8 mouse cellular contexts compared by ENCODE assay signal in the genomic region with DNA sequence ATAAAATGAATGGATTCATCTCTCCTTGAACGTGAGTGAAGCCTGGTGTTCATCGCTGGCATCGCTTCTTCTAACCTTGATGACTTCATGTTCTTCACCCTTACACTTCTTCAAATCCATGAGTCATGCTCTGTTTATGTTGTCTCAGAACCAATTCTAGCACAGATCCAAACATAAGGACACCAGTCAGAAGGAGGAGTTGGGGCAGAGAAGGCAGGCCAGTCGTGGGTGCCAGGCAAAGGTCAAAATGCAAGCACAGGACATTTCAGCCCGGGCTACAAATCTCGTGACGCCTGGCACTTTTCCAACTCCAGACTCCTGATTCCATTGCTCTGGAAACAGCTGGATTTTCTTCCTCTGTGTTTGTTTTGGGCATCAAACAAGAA. TPM values are rescaled to one million over a fixed set of nuclear protein-coding genes. Genes with fewer than 3 reads are reported as not detected.
DNase-seq lines count a peak whose midpoint lies in the region; ATAC-seq and TF ChIP-seq lines count a peak whose summit lies in the region.

No protein-coding gene starts in this region.

- H3K4me2 ChIP-seq in midbrain, embryonic 15.5 days = peak overlapping the region; percentile 77

- no peaks in the 10 kb centered on the region for H3K27me3 ChIP-seq in midbrain, embryonic 15.5 days (replicated peaks)
- no peaks in the 10 kb centered on the region for H3K27me3 ChIP-seq in testis, adult 2 months (ENCODE audit: control insufficient read depth, insufficient read depth, low read length)

- peak overlapping the region; percentile 96 for H3K9ac ChIP-seq in midbrain, embryonic 15.5 days

- ATAC-seq in midbrain, embryonic 15.5 days (replicated peaks) = peak; percentile 43

- H3K9me3 ChIP-seq in midbrain, embryonic 15.5 days = no peaks in the 10 kb centered on the region

- no peaks in the 10 kb centered on the region; the same call in 1 of the 2 replicates for H3K36me3 ChIP-seq in midbrain, embryonic 15.5 days (replicated peaks)
- no peaks in the 10 kb centered on the region for H3K36me3 ChIP-seq in testis, adult 2 months (ENCODE audit: control insufficient read depth, insufficient read depth, low read length)

- no peak for TF ChIP-seq POLR2A in embryonic fibroblast, embryonic 13.5 days (IDR thresholded peaks at IDR 0.05; ENCODE audit: low read depth, low read length)
- no peak for TF ChIP-seq POLR2A in testis, adult 2 months (IDR thresholded peaks at IDR 0.05; ENCODE audit: control insufficient read depth, low read depth, low read length)

- H3K4me1 ChIP-seq in embryonic fibroblast, embryonic 13.5 days (ENCODE audit: control insufficient read depth, insufficient read depth, low read length) = peaks cover 12% of the 10 kb centered on the region
- H3K4me1 ChIP-seq in midbrain, embryonic 15.5 days = peaks cover 31% of the 10 kb centered on the region
- peaks cover 12% of the 10 kb centered on the region for H3K4me1 ChIP-seq in testis, adult 2 months (ENCODE audit: control insufficient read depth, insufficient read depth, low read length)

- WGBS in midbrain, embryonic 15.5 days = 33% methylated on average over 7 of the region's 7 CpGs

- peak overlapping the region; percentile 82 for H3K4me3 ChIP-seq in embryonic fibroblast, embryonic 13.5 days (ENCODE audit: insufficient read depth, low read length)
- peak overlapping the region; percentile 91 for H3K4me3 ChIP-seq in midbrain, embryonic 15.5 days
- H3K4me3 ChIP-seq in testis, adult 2 months (ENCODE audit: control insufficient read depth, low read depth, low read length) = peak overlapping the region; percentile 87

- peak; percentile 38 to 44 for DNase-seq in urinary bladder, adult 18-20 months (ENCODE audit: low spot score in 2 of 2)
- no peak for DNase-seq in urinary bladder, postnatal 10 days (ENCODE audit: low spot score)
- peak; percentile 79 to 89 for DNase-seq in heart, adult 9 months (ENCODE audit: low spot score in 2 of 2)
- DNase-seq in kidney, adult 8-10 months = peak; percentile 97
- peak; percentile 46 for DNase-seq in liver

- H3K27ac ChIP-seq in embryonic fibroblast, embryonic 13.5 days (ENCODE audit: insufficient read depth, low read length) = no peak overlapping the region
- H3K27ac ChIP-seq in midbrain, embryonic 15.5 days = peak overlapping the region; percentile 89
- peak overlapping the region; percentile 57; the same call in 1 of the 2 replicates for H3K27ac ChIP-seq in testis, adult 2 months (ENCODE audit: control insufficient read depth, insufficient read depth, low read depth, low read length)

- TF ChIP-seq CTCF in embryonic fibroblast, embryonic 13.5 days (IDR thresholded peaks at IDR 0.05; ENCODE audit: borderline replicate concordance, insufficient read depth, low read length) = no peak
- no peak for TF ChIP-seq CTCF in testis, adult 2 months (IDR thresholded peaks at IDR 0.05; ENCODE audit: control insufficient read depth, insufficient read depth, insufficient replicate concordance, low read depth, low read length)

RNA-seq across cellular contexts. Expression of a gene that starts 0.4 kb away (rescaled TPM):
- polyA plus RNA-seq in embryonic fibroblast, embryonic 13.5 days (2011; ENCODE audit: insufficient read length, low read depth, missing spikeins) = 92.0 and 113 TPM in 2 replicates
- 201 TPM in 2 replicates for polyA plus RNA-seq in midbrain, embryonic 15.5 days (2015; fragmentation: Nextera tagmentation; extraction: Ambion mirVana)
- 279 and 296 TPM in 2 replicates for polyA plus RNA-seq in testis, adult 2 months (2012; rRNA removed)

RNA-seq across cellular contexts. Expression of a gene that starts 20.2 kb away (rescaled TPM):
- polyA plus RNA-seq in embryonic fibroblast, embryonic 13.5 days (2011; ENCODE audit: insufficient read length, low read depth, missing spikeins) = 0.48 TPM in 1 of 2 replicates, not detected in the other
- 0.32 TPM in 1 of 2 replicates, not detected in the other for polyA plus RNA-seq in midbrain, embryonic 15.5 days (2015; fragmentation: Nextera tagmentation; extraction: Ambion mirVana)
- polyA plus RNA-seq in testis, adult 2 months (2012; rRNA removed) = not detected in 2 replicates

RNA-seq across cellular contexts. Expression of a gene that starts 25.6 kb away (rescaled TPM):
- polyA plus RNA-seq in embryonic fibroblast, embryonic 13.5 days (2011; ENCODE audit: insufficient read length, low read depth, missing spikeins) = 2.9 and 10.2 TPM in 2 replicates
- polyA plus RNA-seq in midbrain, embryonic 15.5 days (2015; fragmentation: Nextera tagmentation; extraction: Ambion mirVana) = not detected in 2 replicates
- 0.06 and 0.12 TPM in 2 replicates for polyA plus RNA-seq in testis, adult 2 months (2012; rRNA removed)

RNA-seq across cellular contexts. Expression of a gene that starts 45.2 kb away (rescaled TPM):
- not detected in 2 replicates for polyA plus RNA-seq in embryonic fibroblast, embryonic 13.5 days (2011; ENCODE audit: insufficient read length, low read depth, missing spikeins)
- polyA plus RNA-seq in midbrain, embryonic 15.5 days (2015; fragmentation: Nextera tagmentation; extraction: Ambion mirVana) = not detected in 2 replicates
- polyA plus RNA-seq in testis, adult 2 months (2012; rRNA removed) = 0.14 TPM in 2 replicates

RNA-seq across cellular contexts. Expression of a gene that starts 59.0 kb away (rescaled TPM):
- not detected in 2 replicates for polyA plus RNA-seq in embryonic fibroblast, embryonic 13.5 days (2011; ENCODE audit: insufficient read length, low read depth, missing spikeins)
- not detected in 2 replicates for polyA plus RNA-seq in midbrain, embryonic 15.5 days (2015; fragmentation: Nextera tagmentation; extraction: Ambion mirVana)
- not detected in 2 replicates for polyA plus RNA-seq in testis, adult 2 months (2012; rRNA removed)
